Mouse (Mus musculus): ENCODE data around the gene Il2rb. TPM values are rescaled to one million over a fixed set of nuclear protein-coding genes. Genes with fewer than 3 reads are reported as not detected.
A peak's percentile ranks its signal among the peaks of the same experiment; 100 is the strongest.

Il2rb gene
- polyA plus RNA-seq, 1 experiment from 2014 or later = 0.63 TPM

- Histone ChIP-seq H3K4me2 (replicated peaks; ENCODE audit: low read depth, low read length) (no peak overlapping the region), H3K27ac (ENCODE audit: low read length) (no peak overlapping the region), H3K9me3 (ENCODE audit: low read length) (no peaks in the 10 kb centered on the region), H3K9ac (replicated peaks; ENCODE audit: low read depth) (no peak overlapping the region), H3K4me3 (ENCODE audit: low read depth, low read length) (no peak overlapping the region), H3K27me3 (replicated peaks; ENCODE audit: insufficient read depth, low read length) (no peaks in the 10 kb centered on the region), H3K4me1 (ENCODE audit: insufficient read depth, low read depth, low read length) (no peaks in the 10 kb centered on the region), H3K36me3 (ENCODE audit: insufficient read depth, low read length) (no peaks in the 10 kb centered on the region)
- no peak for TF ChIP-seq EP300 (IDR thresholded peaks at IDR 0.05)
- TF ChIP-seq CTCF (IDR thresholded peaks at IDR 0.05) = no peak
- WGBS = 66% methylated on average over 4 of the region's 4 CpGs
- DNase-seq (ENCODE audit: low spot score) = no peak
- no peak for ATAC-seq
Measured at GRCm38 (mm10) chr15:78470495-78471276, 24.4 kb downstream of the Il2rb start.

GRCm38 (mm10) chr15:78468379-78468937 is 26.6 kb downstream of the Il2rb start, which contains the start of gene Tmprss6:
Tmprss6 (minus strand) TSS chr15:78468634.
- Histone ChIP-seq H3K27ac (ENCODE audit: low read length) (no peak within 1 kb of the TSS), H3K9ac (replicated peaks; ENCODE audit: low read depth) (no peak within 1 kb of the TSS), H3K36me3 (ENCODE audit: insufficient read depth, low read length) (no peaks in the 10 kb centered on the region), H3K9me3 (ENCODE audit: low read length) (no peaks in the 10 kb centered on the region), H3K4me2 (replicated peaks; ENCODE audit: low read depth, low read length) (no peak within 1 kb of the TSS), H3K27me3 (replicated peaks; ENCODE audit: insufficient read depth, low read length) (no peaks in the 10 kb centered on the region), H3K4me1 (ENCODE audit: insufficient read depth, low read depth, low read length) (no peaks in the 10 kb centered on the region), H3K4me3 (ENCODE audit: low read depth, low read length) (no peak within 1 kb of the TSS)
- ATAC-seq = no peak
- no peak for TF ChIP-seq CTCF (IDR thresholded peaks at IDR 0.05)
- no peak for TF ChIP-seq EP300 (IDR thresholded peaks at IDR 0.05)
- DNase-seq (ENCODE audit: low spot score) = no peak
- WGBS = 77% methylated on average over 7 of the region's 7 CpGs

GRCm38 (mm10) chr15:78467570-78467969 is 27.5 kb downstream of the Il2rb start:
- H3K9ac ChIP-seq (replicated peaks; ENCODE audit: low read depth) = no peak overlapping the region
- H3K36me3 ChIP-seq (ENCODE audit: insufficient read depth, low read length) = no peaks in the 10 kb centered on the region
- no peak for TF ChIP-seq CTCF (IDR thresholded peaks at IDR 0.05)
- no peak for TF ChIP-seq EP300 (IDR thresholded peaks at IDR 0.05)
- no peak overlapping the region for H3K27ac ChIP-seq (ENCODE audit: low read length)
- 87% methylated on average over 7 of the region's 7 CpGs for WGBS
- no peaks in the 10 kb centered on the region for H3K4me1 ChIP-seq (ENCODE audit: insufficient read depth, low read depth, low read length)
- no peaks in the 10 kb centered on the region for H3K27me3 ChIP-seq (replicated peaks; ENCODE audit: insufficient read depth, low read length)
- no peak overlapping the region for H3K4me3 ChIP-seq (ENCODE audit: low read depth, low read length)
- DNase-seq (ENCODE audit: low spot score) (no peak), ATAC-seq (no peak)
- H3K9me3 ChIP-seq (ENCODE audit: low read length) = no peaks in the 10 kb centered on the region
- no peak overlapping the region for H3K4me2 ChIP-seq (replicated peaks; ENCODE audit: low read depth, low read length)

GRCm38 (mm10) chr15:78466809-78467208 is 28.3 kb downstream of the Il2rb start:
- H3K27ac ChIP-seq (ENCODE audit: low read length) = no peak overlapping the region
- H3K9ac ChIP-seq (replicated peaks; ENCODE audit: low read depth) = no peak overlapping the region
- WGBS = 32% methylated on average over 6 of the region's 6 CpGs
- ATAC-seq (no peak), DNase-seq (ENCODE audit: low spot score) (no peak)
- no peaks in the 10 kb centered on the region for H3K36me3 ChIP-seq (ENCODE audit: insufficient read depth, low read length)
- no peaks in the 10 kb centered on the region for H3K4me1 ChIP-seq (ENCODE audit: insufficient read depth, low read depth, low read length)
- TF ChIP-seq CTCF (IDR thresholded peaks at IDR 0.05) (peak; percentile 19), EP300 (IDR thresholded peaks at IDR 0.05) (no peak)
- no peak overlapping the region for H3K4me3 ChIP-seq (ENCODE audit: low read depth, low read length)
- H3K4me2 ChIP-seq (replicated peaks; ENCODE audit: low read depth, low read length) = no peak overlapping the region
- H3K9me3 ChIP-seq (ENCODE audit: low read length) = no peaks in the 10 kb centered on the region
- H3K27me3 ChIP-seq (replicated peaks; ENCODE audit: insufficient read depth, low read length) = no peaks in the 10 kb centered on the region

- Histone ChIP-seq H3K9ac (replicated peaks; ENCODE audit: low read depth) (no peak overlapping the region), H3K36me3 (ENCODE audit: insufficient read depth, low read length) (no peaks in the 10 kb centered on the region), H3K4me2 (replicated peaks; ENCODE audit: low read depth, low read length) (no peak overlapping the region), H3K4me3 (ENCODE audit: low read depth, low read length) (no peak overlapping the region), H3K27ac (ENCODE audit: low read length) (no peak overlapping the region), H3K27me3 (replicated peaks; ENCODE audit: insufficient read depth, low read length) (no peaks in the 10 kb centered on the region), H3K4me1 (ENCODE audit: insufficient read depth, low read depth, low read length) (no peaks in the 10 kb centered on the region), H3K9me3 (ENCODE audit: low read length) (no peaks in the 10 kb centered on the region)
- no peak for DNase-seq (ENCODE audit: low spot score)
- ATAC-seq = no peak
- TF ChIP-seq EP300 (IDR thresholded peaks at IDR 0.05) (no peak), CTCF (IDR thresholded peaks at IDR 0.05) (peak; percentile 4; the same call in 1 of the 2 replicates)
- WGBS = 28% methylated on average over 2 of the region's 2 CpGs
Measured at GRCm38 (mm10) chr15:78462981-78463380, 32.1 kb downstream of the Il2rb start.

GRCm38 (mm10) chr15:78457193-78457592 is 37.9 kb downstream of the Il2rb start:
- no peak overlapping the region for H3K9ac ChIP-seq (replicated peaks; ENCODE audit: low read depth)
- H3K4me2 ChIP-seq (replicated peaks; ENCODE audit: low read depth, low read length) = no peak overlapping the region
- no peak for DNase-seq (ENCODE audit: low spot score)
- H3K9me3 ChIP-seq (ENCODE audit: low read length) = no peaks in the 10 kb centered on the region
- no peaks in the 10 kb centered on the region for H3K27me3 ChIP-seq (replicated peaks; ENCODE audit: insufficient read depth, low read length)
- H3K36me3 ChIP-seq (ENCODE audit: insufficient read depth, low read length) = no peaks in the 10 kb centered on the region
- no peak overlapping the region for H3K27ac ChIP-seq (ENCODE audit: low read length)
- no peaks in the 10 kb centered on the region for H3K4me1 ChIP-seq (ENCODE audit: insufficient read depth, low read depth, low read length)
- TF ChIP-seq CTCF (IDR thresholded peaks at IDR 0.05) (no peak), EP300 (IDR thresholded peaks at IDR 0.05) (no peak)
- ATAC-seq = no peak
- 77% methylated on average over 10 of the region's 10 CpGs for WGBS
- no peak overlapping the region for H3K4me3 ChIP-seq (ENCODE audit: low read depth, low read length)
